Mouse (Mus musculus) telencephalon, adult 2 months (tissue): ENCODE data around the gene Clk2.
"Not testable (repeated sequence)": the region's sequence is repeated elsewhere in the genome, so short reads cannot be mapped to it uniquely, and the experiment has no call there.

Experiments used
- DNase-seq: peaks from one replicate; pipeline ENCODE4 v3.0.0-alpha.2; 2011; ENCODE audit warnings: low read depth, low spot score

The Clk2 gene

DNA sequence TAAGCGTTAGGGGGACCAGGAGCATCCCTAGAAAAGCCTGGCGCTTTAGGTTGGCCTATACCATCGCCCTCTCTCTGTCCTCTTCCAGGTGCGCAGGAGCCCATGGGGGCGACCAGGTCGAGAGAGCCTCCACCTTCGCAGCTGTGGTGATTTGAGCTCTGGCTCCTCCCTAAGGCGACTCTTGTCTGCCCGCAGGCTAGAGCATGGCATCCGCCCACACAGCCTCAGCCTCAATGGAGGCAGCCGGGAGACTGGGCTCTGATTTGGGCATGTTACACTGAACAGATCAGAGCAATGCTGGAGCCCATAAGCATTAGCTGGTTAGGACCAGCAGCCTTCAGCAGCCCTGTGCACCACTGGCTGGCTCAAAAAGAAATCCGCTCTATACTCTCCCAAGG, 23.9 kb downstream of the Clk2 start:
- no peak for DNase-seq

- DNase-seq: no peak
Observed at GRCm38 (mm10) chr3:89190436-89190835, 25.8 kb downstream of the Clk2 start.

GRCm38 (mm10) chr3:89193351-89193750, 28.8 kb downstream of the Clk2 start:
- DNase-seq: no peak

GRCm38 (mm10) chr3:89193853-89194252, 29.3 kb downstream of the Clk2 start:
- DNase-seq: no peak

GRCm38 (mm10) chr3:89195979-89196877, 31.6 kb downstream of the Clk2 start:
- DNase-seq: peak; percentile 90

GRCm38 (mm10) chr3:89199839-89200238, 35.2 kb downstream of the Clk2 start:
- DNase-seq: no peak

DNA sequence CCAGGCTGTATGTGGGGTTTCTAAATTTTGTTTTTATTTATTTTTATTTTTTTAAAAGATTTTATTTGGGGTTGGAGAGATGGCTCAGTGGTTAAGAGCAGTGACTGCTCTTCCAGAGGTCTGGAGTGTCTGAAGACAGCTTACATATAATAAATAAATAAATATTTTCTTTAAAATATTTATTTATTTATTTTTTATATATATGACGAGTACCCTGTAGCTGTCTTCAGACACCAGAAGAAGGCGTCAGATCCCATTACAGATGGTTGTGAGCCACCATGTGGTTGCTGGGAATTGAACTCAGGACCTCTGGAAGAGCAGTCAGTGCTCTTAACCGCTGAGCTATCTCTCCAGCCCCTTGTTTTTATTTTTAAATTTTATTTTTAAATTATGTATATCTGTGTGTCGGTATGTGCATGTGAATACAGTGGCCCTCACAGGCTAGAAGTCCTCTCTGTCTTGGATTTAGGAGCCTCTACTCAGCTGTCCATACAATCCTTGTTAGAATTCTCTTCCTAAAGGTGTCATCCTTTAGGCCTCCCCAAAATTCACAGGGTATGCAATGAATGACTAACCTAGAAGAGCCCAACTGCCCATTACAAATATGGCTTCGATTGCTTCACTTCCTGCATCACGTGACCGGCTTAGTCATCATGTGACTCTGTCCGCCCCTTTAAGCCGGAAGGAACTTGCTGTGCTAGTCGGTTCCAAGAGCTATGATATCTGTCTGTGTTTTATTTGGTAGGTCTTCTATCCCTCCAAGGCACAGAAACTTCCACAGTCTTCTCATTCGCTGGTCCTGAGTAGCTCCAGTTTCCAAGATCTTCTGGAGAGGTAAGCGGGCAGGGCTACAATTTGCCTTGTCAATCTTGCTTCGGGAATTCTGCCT, 37.9 kb downstream of the Clk2 start, which contains the start of gene Gba:
Gene Gba, plus strand, starts transcription at position 676 of the 889 bp plus-strand sequence.
- DNase-seq: peak; percentile 89

GRCm38 (mm10) chr3:89203142-89203514, 38.5 kb downstream of the Clk2 start:
- no peak for DNase-seq

GRCm38 (mm10) chr3:89206079-89206478, 41.5 kb downstream of the Clk2 start:
- DNase-seq: no peak

DNA sequence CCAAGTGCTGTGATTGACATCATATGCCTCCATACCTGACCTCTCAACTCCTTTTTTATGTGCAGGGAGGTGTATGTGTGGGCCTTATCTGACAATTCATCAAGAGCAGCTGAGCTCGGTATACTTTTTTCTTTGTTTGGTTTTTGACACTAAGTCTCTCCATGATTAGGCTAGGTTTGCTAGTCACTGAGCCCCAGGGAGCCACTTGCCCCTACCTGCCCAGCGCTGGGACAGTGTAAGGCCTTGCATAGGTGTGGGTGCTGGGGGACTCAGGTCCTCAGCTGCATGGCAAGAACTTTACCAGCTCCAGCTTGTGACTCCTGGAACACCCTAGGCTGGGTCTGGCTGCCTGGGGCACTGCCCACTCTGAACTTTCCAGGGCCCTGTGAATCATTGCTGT, 42.1 kb downstream of the Clk2 start:
- DNase-seq: no peak

GRCm38 (mm10) chr3:89208075-89208657, 43.6 kb downstream of the Clk2 start:
- no peak for DNase-seq

DNA sequence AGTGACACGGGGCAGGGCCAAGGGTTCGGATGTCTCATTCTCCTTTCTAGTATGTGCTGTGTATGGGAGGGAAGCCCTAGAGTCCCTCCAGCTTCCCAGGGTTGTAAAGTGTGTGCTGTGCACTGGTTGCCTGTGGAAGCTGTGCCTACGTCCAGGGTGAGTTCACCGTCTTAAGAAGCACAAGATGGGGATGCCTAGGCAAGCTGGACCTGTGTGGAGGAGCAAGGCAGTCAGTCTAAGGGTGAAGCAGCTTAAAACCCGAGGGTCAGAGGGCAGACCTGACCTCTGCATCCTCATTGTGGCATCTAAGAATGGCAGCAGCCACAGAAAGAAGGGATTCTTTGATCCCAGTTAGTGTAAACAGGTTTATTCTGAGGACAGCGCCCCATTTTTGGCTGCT, 44.1 kb downstream of the Clk2 start:
- DNase-seq: no peak

DNA sequence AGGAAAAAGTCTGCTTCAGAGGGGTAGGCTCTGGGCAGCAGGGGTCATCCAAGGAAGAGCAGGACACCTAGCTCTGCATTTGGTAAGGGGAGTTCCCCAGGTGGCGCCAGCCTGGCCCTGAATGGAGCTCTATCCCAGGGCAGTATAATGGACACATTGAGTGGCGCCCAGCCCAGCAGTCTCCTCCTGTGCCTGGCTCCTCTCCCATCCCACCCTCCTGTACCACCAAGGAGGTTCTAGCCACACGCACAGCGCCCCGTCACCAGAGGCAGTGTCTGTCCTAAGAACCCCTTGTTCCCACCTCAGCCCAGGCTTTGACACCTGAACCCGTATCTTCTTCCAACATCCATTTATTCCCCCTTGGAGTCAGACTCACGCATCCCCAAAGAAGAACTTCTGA, 45.1 kb downstream of the Clk2 start:
- no peak for DNase-seq

GRCm38 (mm10) chr3:89210162-89210561, 45.6 kb downstream of the Clk2 start:
- DNase-seq: no peak

DNA sequence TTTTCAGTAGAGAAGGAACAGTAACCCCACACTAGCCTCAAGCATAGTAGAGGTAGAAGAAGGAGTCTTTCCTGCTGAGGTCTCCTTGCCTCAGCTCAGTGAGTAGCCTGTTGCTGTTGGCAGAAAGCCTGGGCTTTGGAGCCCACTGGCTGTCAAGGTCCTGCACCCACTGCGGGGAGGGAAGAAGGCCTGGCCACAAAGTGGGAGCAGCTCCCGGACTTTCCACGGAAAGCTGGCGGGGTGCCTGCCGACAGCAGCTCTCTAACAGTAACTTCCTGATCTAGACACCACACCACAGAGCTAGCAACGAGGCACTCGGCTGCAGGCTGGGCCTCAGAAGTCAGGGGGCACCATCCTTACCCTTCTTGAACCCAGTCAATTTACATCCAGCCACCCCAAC, 46.1 kb downstream of the Clk2 start:
- DNase-seq: no peak

GRCm38 (mm10) chr3:89213803-89214530, 49.4 kb downstream of the Clk2 start:
- peak; percentile 86 for DNase-seq

DNA sequence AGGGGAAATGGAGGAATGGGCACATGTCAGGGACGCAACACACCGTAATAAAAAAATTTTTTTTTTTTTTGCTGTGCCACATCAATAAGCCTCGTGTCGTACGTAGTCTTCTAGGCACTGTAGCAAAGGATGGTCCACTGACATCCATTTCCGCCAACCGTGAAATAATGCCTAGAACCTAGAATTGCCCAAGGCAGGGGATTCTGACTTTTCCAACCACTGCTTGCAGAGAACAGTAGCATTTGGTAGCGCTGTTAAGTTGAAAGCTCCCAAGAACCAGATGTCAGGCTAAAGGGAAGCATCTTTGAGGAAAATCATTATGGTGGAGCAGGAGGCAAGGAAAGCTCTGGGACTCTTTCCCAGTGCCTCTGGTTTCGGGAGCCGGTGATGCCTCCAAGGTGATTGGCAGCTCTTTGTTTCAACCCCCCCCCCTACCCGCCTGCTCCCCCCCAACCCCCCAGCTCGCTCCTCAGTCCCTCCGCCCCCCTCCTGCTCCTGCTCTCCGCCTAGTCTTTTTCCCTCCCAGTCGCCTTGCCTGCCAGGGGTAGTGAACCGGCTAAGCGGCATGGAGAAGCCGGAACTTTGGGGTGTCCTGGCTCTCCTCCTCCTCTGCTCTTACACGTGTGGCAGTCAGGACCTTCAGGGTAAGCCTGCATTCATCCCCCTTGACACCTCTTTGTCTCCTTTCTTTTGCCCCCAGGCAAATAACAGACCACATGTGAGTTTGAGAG, 50.3 kb downstream of the Clk2 start, which contains the start of gene Thbs3:
Gene Thbs3, plus strand, starts transcription at position 500 of the 731 bp plus-strand sequence.
- DNase-seq: no peak

DNA sequence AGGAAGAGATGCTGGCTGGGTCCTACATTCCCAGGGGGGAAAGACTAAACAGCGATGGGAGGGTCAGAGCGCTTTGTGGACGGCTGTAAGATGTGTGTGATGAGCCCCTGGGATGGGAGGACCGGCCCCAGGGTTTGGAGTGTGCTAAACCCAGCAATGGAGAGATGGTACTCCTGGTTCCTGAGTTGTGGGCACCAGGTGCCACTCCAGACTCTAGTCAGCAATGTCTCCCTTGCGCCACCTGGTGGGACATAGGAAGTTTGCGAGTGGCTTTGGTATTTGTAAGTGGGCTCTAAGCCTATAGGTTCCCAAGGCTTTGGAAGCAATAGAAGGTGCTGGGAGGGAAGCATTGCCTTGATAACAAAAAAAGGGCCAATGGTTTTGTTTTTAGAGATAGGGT, 51.3 kb downstream of the Clk2 start:
- peak; percentile 68 for DNase-seq

DNA sequence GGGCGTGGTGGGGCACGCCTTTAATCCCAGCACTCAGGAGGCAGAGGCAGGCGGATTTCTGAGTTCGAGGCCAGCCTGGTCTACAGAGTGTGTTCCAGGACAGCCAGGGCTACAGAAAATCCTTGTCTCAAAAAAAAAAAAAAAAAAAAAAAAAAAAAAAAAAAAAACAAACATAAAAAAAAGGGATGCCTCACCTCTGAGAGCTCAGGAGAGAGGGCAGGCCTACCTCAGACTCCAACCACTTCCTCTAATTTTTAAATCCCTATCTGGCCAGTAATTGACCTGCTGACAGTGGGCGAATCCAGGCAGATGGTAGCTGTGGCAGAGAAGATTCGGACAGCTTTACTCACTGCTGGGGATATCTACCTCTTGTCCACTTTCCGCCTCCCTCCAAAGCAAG, 51.8 kb downstream of the Clk2 start:
- not testable (repeated sequence) for DNase-seq

GRCm38 (mm10) chr3:89218271-89218670, 53.7 kb downstream of the Clk2 start:
- no peak for DNase-seq

GRCm38 (mm10) chr3:89219546-89219945, 55.0 kb downstream of the Clk2 start:
- DNase-seq: no peak
